Mouse (Mus musculus) thymus, postnatal 0 days (tissue): ENCODE results near the gene Vmn1r193. TPM values are rescaled to one million over a fixed set of nuclear protein-coding genes. Genes with fewer than 3 reads are reported as not detected.
"Not testable (repeated sequence)": the region's sequence is repeated elsewhere in the genome, so short reads cannot be mapped to it uniquely, and the experiment has no call there.

Source experiments
- DNase-seq: peaks from one replicate; pipeline ENCODE4 v3.0.0-alpha.2; 2015; ENCODE audit warnings: low spot score
- microRNA-seq: library from miRNA; unstranded; fragments of <30 nt; microRNA quantifications from one replicate; pipeline ENCODE4, GENCODE M21; 2016; ENCODE audit warnings: borderline number of aligned reads
- polyA plus RNA-seq: library from polyadenylated mRNA; unstranded; fragments of >200 nt; fragmentation: Nextera tagmentation; extraction: Ambion mirVana; gene quantifications from 2 replicates; pipeline ENCODE4 v1.2.1, GENCODE M21; 2015

Vmn1r193 gene
- not detected in 2 replicates for polyA plus RNA-seq

GRCm38 (mm10) chr13:22223060-22223459 is at the start of gene Vmn1r193:
TSS of gene Vmn1r193 (minus strand) at chr13:22223160.
- DNase-seq: not testable (repeated sequence)

DNA sequence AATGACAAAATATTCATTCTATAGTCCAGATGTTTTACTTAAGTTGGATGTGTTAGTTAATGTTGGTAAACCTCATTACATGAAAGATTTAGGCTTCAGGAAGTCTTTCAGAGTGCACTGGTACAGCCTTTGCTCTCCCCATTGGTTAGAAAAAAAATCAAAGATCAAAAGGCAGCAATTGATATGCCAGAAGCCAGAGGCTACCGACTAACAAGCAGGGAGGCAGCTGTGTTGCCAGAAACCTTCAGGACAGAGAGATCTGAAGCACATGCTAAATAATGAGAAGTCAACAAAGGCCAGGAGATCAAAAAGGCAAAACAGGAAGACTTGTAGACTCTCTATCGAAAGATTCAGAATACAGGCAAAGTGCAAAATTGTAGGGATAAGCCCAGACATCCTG is 48.8 kb upstream of the Vmn1r193 start:
- no peak for DNase-seq

GRCm38 (mm10) chr13:22270222-22270621 is 47.3 kb upstream of the Vmn1r193 start, which contains the start of gene Vmn1r195:
TSS of gene Vmn1r195 (plus strand) at chr13:22270522.
- DNase-seq: not testable (repeated sequence)

GRCm38 (mm10) chr13:22243915-22244314 is 21.0 kb upstream of the Vmn1r193 start, which contains the start of gene Vmn1r194:
TSS of gene Vmn1r194 (plus strand) at chr13:22244215.
- DNase-seq: no peak

DNA sequence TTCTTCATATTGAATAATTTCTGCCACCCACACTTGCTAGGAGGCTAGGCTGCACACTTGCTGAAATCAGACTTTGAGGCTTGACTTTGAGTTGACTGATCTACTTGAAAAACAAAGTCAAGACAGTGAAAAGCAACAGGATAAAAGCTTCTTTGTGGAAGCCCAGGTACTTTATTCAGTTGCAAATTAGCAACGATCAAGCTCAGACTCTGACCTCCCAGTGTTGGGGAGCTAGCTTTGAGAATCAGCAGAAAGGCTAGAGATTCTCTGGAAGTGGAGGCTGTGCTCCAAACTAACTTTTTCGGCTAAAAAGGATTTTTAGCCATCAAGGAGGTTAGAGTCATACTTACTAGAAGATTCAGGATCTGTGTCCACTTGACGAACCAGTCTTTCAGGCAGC is 30.2 kb downstream of the Vmn1r193 start:
- DNase-seq: not testable (repeated sequence)

DNA sequence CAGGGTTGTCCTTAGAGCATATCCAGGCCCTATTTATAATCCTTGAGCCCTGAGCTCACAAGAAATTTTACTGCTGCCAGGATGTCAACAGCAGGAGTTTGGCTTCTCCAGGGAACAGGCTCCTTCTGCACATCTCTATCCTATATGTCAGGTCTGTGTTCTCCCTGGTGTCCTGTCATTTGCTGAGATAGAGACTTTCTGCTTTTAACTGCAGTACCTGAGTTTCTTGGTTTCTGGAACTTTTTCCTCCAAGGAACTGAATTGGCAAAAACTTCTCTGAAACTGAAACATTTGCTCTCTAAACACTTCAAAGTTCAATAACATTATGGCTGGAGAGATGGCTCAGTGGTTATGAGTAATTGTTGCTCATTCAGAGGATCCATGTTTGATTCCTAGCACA is 31.9 kb downstream of the Vmn1r193 start, which contains the start of gene Vmn1r192:
Vmn1r192 (minus strand) TSS at position 101 of the 400 bp plus-strand sequence.
- DNase-seq: no peak

DNA sequence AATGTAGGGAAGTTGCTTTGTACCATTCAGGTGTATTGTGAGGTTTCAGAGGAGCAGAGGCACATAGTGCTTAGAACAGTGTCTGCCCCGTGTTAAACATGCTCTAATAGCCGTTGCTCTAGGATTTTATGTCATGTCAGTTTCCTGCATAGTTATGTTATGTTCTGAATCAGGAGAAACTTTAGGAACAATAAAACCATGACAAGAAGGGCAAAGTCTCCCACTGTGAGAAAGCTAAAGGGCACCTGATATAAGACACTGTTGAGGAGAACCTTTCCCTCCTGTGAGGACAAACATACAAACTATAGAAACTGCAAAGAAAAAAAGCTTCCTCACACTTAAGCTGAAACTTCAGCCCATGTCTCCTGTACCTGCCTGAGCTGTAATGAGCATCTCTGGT is 32.6 kb downstream of the Vmn1r193 start:
- no peak for DNase-seq

- DNase-seq: no peak
Observed at GRCm38 (mm10) chr13:22189313-22189712, 33.6 kb downstream of the Vmn1r193 start.

DNA sequence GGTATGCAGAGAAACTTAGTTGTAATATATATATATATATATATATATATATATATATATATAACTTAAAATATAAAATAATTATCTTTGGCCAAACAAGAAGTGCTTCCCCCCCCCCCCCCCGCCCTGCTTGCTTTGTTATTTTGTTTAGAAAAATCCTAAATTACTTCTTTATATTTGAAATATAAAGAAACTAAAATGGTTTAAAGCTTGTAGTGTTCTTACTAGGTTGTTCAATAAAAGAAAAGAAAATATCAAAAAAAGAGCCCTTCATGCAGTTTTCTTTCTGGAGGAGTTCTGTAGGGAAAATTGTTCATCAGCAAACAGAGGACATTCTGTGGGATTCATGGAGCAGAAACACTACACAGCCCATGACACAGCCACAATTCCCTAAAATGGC is 39.1 kb downstream of the Vmn1r193 start, which contains the start of gene Vmn1r191:
Vmn1r191 (minus strand) TSS at position 101 of the 400 bp plus-strand sequence.
- no peak for DNase-seq

GRCm38 (mm10) chr13:22168416-22168815 is 54.5 kb downstream of the Vmn1r193 start:
- DNase-seq: no peak

Small RNA genes within 50 kb of the gene (microRNA-seq; reads per million reads assigned to microRNA genes)
- gene Gm23282 (not detected), gene Gm25084 (not detected)

Other genes with a start within 250 kb of the Vmn1r193 start
- gene Pom121l2, start 242.0 kb downstream of the Vmn1r193 start, polyA plus RNA-seq: 0.14 and 0.18 TPM in 2 replicates
- 645 and 679 TPM in 2 replicates for gene Prss16, start 213.4 kb downstream of the Vmn1r193 start, polyA plus RNA-seq
- 49.6 and 71.7 TPM in 2 replicates for gene Hist1h2ah, start 187.6 kb downstream of the Vmn1r193 start, polyA plus RNA-seq
- gene Hist1h2bk, start 187.3 kb downstream of the Vmn1r193 start, polyA plus RNA-seq: 25.8 and 33.9 TPM in 2 replicates
- gene Hist1h4i, start 181.8 kb downstream of the Vmn1r193 start, polyA plus RNA-seq: 37.1 and 39.2 TPM in 2 replicates
- 178 and 206 TPM in 2 replicates for gene Hist1h2ag, start 180.2 kb downstream of the Vmn1r193 start, polyA plus RNA-seq
- gene Hist1h2bj, start 179.9 kb downstream of the Vmn1r193 start, polyA plus RNA-seq: 74.2 and 89.3 TPM in 2 replicates
- not detected in 2 replicates for gene Vmn1r188, start 138.7 kb downstream of the Vmn1r193 start, polyA plus RNA-seq
- gene Vmn1r189, start 117.3 kb downstream of the Vmn1r193 start, polyA plus RNA-seq: not detected in 2 replicates
- not detected in 2 replicates for gene Vmn1r191, start 39.2 kb downstream of the Vmn1r193 start, polyA plus RNA-seq
- gene Vmn1r192, start 32.0 kb downstream of the Vmn1r193 start, polyA plus RNA-seq: not detected in 2 replicates
- not detected in 2 replicates for gene Vmn1r194, start 21.1 kb upstream of the Vmn1r193 start, polyA plus RNA-seq
- gene Vmn1r195, start 47.4 kb upstream of the Vmn1r193 start, polyA plus RNA-seq: not detected in 2 replicates
- not detected in 2 replicates for gene Vmn1r196, start 66.8 kb upstream of the Vmn1r193 start, polyA plus RNA-seq
- not detected in 2 replicates for gene Vmn1r197, start 101.4 kb upstream of the Vmn1r193 start, polyA plus RNA-seq
- not detected in 2 replicates for gene Vmn1r198, start 127.2 kb upstream of the Vmn1r193 start, polyA plus RNA-seq
- not detected in 2 replicates for gene Vmn1r199, start 156.7 kb upstream of the Vmn1r193 start, polyA plus RNA-seq
- not detected in 2 replicates for gene Vmn1r200, start 167.2 kb upstream of the Vmn1r193 start, polyA plus RNA-seq
- gene Vmn1r201, start 248.8 kb upstream of the Vmn1r193 start, polyA plus RNA-seq: not detected in 2 replicates